Mouse (Mus musculus) lung, embryonic 14.5 days (tissue): Measurements from ENCODE around the gene Nup214. TPM values are rescaled to one million over a fixed set of nuclear protein-coding genes. Genes with fewer than 3 reads are reported as not detected.
A peak's percentile ranks its signal among the peaks of the same experiment; 100 is the strongest.

Experiments used
- ATAC-seq: fragments of 200-750 bp; cut with Nextera tagmentation; 2 replicates; pipeline ENCODE4 v1.8.0; 2017; ENCODE audit warnings: mild to moderate bottlenecking, moderate TSS enrichment, moderate library complexity; ENCODE audit not compliant: insufficient read depth
- DNase-seq: peaks from one replicate; pipeline ENCODE4 v3.0.0-alpha.2; 2015
- H3K27ac ChIP-seq: fragments of 300-500 bp; sonication (generic); 2 replicates; pipeline ENCODE4 v1.5.1; 2014; ENCODE audit warnings: low read depth, mild to moderate bottlenecking, moderate library complexity
- H3K27me3 ChIP-seq: fragments of 300-500 bp; sonication (generic); 2 replicates; pipeline ENCODE4 v1.6.1; 2014; ENCODE audit warnings: low read length, control low read depth; ENCODE audit not compliant: insufficient read depth
- H3K36me3 ChIP-seq: fragments of 300-500 bp; sonication (generic); 2 replicates; pipeline ENCODE4 v1.6.1; 2014; ENCODE audit warnings: control low read depth; ENCODE audit not compliant: insufficient read depth
- H3K4me1 ChIP-seq: fragments of 300-500 bp; sonication (generic); 2 replicates; pipeline ENCODE4 v1.6.1; 2014; ENCODE audit warnings: antibody characterized with exemption, control low read depth; ENCODE audit not compliant: insufficient read depth
- H3K4me2 ChIP-seq: fragments of 300-500 bp; sonication (generic); 2 replicates; pipeline ENCODE4 v1.6.1; 2014; ENCODE audit warnings: mild to moderate bottlenecking
- H3K4me3 ChIP-seq: fragments of 300-500 bp; sonication (generic); 2 replicates; pipeline ENCODE4 v1.5.1; 2014; ENCODE audit warnings: low read depth, low read length
- H3K9ac ChIP-seq: fragments of 300-500 bp; sonication (generic); 2 replicates; pipeline ENCODE4 v1.6.1; 2014
- H3K9me3 ChIP-seq: fragments of 300-500 bp; sonication (generic); 2 replicates; pipeline ENCODE4 v1.6.1; 2016; ENCODE audit warnings: low read depth, low read length, control low read depth
- CTCF ChIP-seq: IDR thresholded peaks from 2 replicates; pipeline ENCODE4 v1.5.1; 2016; ENCODE audit warnings: antibody characterized with exemption, low read depth
- WGBS: fragments of 180-500 bp; shearing (Covaris S2); extraction: QIAGEN DNeasy Blood & Tissue Kit; methylation state at CpG from one replicate; pipeline ENCODE4 v1.1.7; 2014; 5-methylcytosine and 5-hydroxymethylcytosine counted together
- polyA plus RNA-seq: library from polyadenylated mRNA; unstranded; fragments of >200 nt; fragmentation: Nextera tagmentation; extraction: Ambion mirVana; gene quantifications from 2 replicates; pipeline ENCODE4 v1.2.1, GENCODE M21; 2014

Nup214 gene
- polyA plus RNA-seq, 1 experiment from 2014 or later, result 82.4 TPM

DNA sequence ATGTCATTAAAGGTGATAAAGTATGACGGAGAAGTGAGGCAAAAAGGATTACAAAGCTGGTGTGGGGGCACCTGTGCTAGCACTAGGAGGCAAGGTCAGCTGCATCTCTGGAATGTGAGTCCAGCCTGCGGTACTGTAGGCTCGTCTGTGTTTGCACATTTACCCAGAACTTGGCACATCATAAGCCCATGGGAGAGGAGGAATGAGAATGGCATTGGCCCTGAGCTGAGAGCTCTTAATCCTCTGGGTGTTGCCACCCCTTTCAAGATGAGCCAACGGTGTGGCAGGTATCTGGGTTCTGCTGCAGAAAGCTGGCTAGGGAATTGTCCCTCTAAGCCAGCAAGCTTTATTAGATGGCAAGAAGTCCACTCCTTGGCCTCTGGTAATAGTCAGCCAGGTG lies 45.5 kb downstream of the Nup214 start:
- no peak for DNase-seq
- no peak for TF ChIP-seq CTCF
- H3K27me3 ChIP-seq, result no peaks in the 10 kb centered on the region
- no peak overlapping the region for H3K4me3 ChIP-seq
- WGBS, result 69% methylated on average over 4 of the region's 4 CpGs
- H3K9ac ChIP-seq, result no peak overlapping the region
- H3K36me3 ChIP-seq, result peaks cover 96% of the 10 kb centered on the region
- no peak overlapping the region for H3K27ac ChIP-seq
- no peak overlapping the region for H3K4me2 ChIP-seq
- no peak for ATAC-seq
- no peaks in the 10 kb centered on the region for H3K4me1 ChIP-seq
- no peaks in the 10 kb centered on the region for H3K9me3 ChIP-seq

DNA sequence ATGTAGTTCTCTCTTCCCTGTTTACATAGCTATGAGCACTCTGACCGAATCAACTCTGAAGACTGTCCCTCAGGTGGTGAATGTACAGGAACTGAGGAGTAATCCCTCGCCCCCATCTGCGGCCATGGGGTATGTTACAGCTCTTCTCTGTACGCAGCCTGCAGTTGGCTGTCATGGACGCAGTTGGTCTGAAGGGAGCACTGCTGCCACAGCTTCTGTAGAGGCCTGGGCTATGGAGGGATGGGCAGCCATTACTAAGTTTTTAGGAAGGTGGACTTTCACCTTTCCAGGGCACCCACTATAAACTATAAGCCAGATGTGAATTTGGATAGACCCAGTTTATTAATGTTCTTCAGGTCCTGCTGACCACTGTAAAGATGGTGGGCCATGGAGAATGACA lies 46.0 kb downstream of the Nup214 start:
- H3K9me3 ChIP-seq, result no peaks in the 10 kb centered on the region

GRCm38 (mm10) chr2:32024372-32024771 lies 50.1 kb downstream of the Nup214 start:
- WGBS, result 87% methylated on average over 4 of the region's 4 CpGs
- peaks cover 90% of the 10 kb centered on the region for H3K36me3 ChIP-seq
- no peak overlapping the region for H3K4me2 ChIP-seq
- DNase-seq, result no peak
- no peak for ATAC-seq
- no peaks in the 10 kb centered on the region for H3K4me1 ChIP-seq
- no peak overlapping the region for H3K4me3 ChIP-seq
- no peak for TF ChIP-seq CTCF
- H3K27me3 ChIP-seq, result no peaks in the 10 kb centered on the region
- no peak overlapping the region for H3K27ac ChIP-seq
- H3K9me3 ChIP-seq, result no peaks in the 10 kb centered on the region
- H3K9ac ChIP-seq, result no peak overlapping the region

More for the DNA sequence above, 46.0 kb downstream of the Nup214 start:
- Histone ChIP-seq H3K27me3 (no peaks in the 10 kb centered on the region), H3K36me3 (peaks cover 95% of the 10 kb centered on the region), H3K4me3 (no peak overlapping the region), H3K4me2 (no peak overlapping the region), H3K4me1 (no peaks in the 10 kb centered on the region), H3K27ac (no peak overlapping the region), H3K9ac (no peak overlapping the region)
- 88% methylated on average over 5 of the region's 5 CpGs for WGBS
- TF ChIP-seq CTCF, result no peak
- DNase-seq (no peak), ATAC-seq (no peak)

- no peak overlapping the region for H3K9ac ChIP-seq
- H3K27ac ChIP-seq, result no peak overlapping the region
- no peaks in the 10 kb centered on the region for H3K4me1 ChIP-seq
- no peak overlapping the region for H3K4me2 ChIP-seq
- H3K27me3 ChIP-seq, result no peaks in the 10 kb centered on the region
- no peak for TF ChIP-seq CTCF
- ATAC-seq (no peak), DNase-seq (no peak)
- no peak overlapping the region for H3K4me3 ChIP-seq
- peaks cover 88% of the 10 kb centered on the region for H3K36me3 ChIP-seq
- WGBS, result 66% methylated on average over 3 of the region's 3 CpGs
- no peaks in the 10 kb centered on the region for H3K9me3 ChIP-seq
These were observed 55.4 kb downstream of the Nup214 start for GRCm38 (mm10) chr2:32029636-32030035.

DNA sequence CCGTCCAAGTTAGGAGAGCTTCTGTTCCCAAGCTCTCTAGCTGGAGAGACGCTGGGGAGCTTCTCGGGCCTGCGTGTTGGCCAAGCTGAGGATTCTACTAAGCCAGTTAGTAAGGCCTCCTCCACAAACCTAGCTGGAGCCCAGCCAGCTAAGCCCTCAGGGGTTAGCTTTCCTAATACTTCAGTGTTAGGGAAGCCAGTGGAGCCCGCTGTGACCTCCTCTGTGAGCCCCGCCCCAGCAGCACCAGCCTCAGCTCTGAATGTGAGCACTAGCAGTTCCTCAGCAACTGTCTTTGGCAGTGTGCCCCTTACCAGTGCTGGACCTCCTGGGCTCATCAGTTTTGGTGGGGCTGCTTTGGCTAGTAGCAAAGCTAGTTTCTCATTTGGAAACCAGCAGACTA lies 59.2 kb downstream of the Nup214 start:
- ATAC-seq, result no peak
- H3K9me3 ChIP-seq, result no peaks in the 10 kb centered on the region

DNA sequence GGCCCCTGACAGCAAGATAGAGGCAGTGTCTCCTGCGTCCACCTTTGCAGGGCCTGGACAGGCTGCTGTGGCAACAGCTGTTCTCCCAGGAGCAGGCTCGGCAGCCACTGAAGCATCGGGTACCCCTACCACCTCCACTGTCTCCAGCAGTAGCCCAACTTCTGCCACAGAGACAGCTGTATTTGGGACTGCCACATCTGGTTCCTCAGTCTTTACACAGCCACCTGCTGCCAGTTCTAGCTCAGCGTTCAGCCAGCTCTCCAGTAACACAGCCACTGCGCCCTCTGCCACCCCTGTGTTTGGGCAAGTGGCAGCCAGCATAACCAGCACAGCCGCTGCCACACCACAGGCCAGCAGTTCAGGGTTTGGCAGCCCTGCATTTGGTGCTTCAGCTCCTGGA lies 60.0 kb downstream of the Nup214 start:
- Histone ChIP-seq H3K9ac (no peak overlapping the region), H3K9me3 (no peaks in the 10 kb centered on the region), H3K27ac (no peak overlapping the region), H3K4me3 (no peak overlapping the region), H3K36me3 (peaks cover 84% of the 10 kb centered on the region), H3K4me1 (no peaks in the 10 kb centered on the region), H3K4me2 (no peak overlapping the region), H3K27me3 (no peaks in the 10 kb centered on the region)
- DNase-seq (no peak), ATAC-seq (no peak)
- 95% methylated on average over 6 of the region's 6 CpGs for WGBS
- no peak for TF ChIP-seq CTCF

More for the DNA sequence above, 59.2 kb downstream of the Nup214 start:
- no peak for TF ChIP-seq CTCF
- no peaks in the 10 kb centered on the region for H3K27me3 ChIP-seq
- no peaks in the 10 kb centered on the region for H3K4me1 ChIP-seq
- peaks cover 82% of the 10 kb centered on the region for H3K36me3 ChIP-seq
- no peak for DNase-seq
- no peak overlapping the region for H3K4me2 ChIP-seq
- H3K9ac ChIP-seq, result no peak overlapping the region
- no peak overlapping the region for H3K27ac ChIP-seq
- 83% methylated on average over 6 of the region's 6 CpGs for WGBS
- no peak overlapping the region for H3K4me3 ChIP-seq

DNA sequence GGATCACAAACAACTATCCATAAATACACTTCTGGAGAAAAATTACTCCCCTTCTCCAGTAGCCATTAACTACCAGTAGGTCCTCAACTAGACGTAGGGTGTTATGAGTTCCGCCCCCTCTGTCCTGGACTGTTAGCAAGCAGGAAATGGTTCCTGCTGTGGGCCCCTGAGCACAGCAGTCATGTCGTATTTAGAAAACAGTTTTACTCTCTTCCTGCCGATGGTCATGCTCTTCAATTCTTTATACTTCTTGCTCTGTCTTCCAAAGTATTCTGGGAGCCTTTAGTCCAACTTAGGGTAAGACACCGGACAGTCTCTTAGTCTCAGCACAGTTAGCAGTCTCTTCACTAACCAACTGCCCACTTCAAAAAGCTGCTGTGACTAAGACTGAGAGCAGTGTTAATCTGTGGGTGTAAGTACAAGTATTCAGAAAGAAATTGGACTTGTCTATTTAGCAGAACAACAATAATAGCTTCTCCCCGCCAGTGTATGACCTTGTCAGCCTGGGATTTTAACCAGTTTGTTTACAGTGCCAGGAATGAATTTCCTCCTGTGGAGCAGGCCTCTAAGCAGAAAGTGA lies 63.1 kb downstream of the Nup214 start:
- H3K4me2 ChIP-seq, result no peak overlapping the region
- no peak for TF ChIP-seq CTCF
- H3K36me3 ChIP-seq, result peaks cover 89% of the 10 kb centered on the region
- ATAC-seq, result no peak
- H3K4me3 ChIP-seq, result no peak overlapping the region
- no peaks in the 10 kb centered on the region for H3K9me3 ChIP-seq
- H3K27me3 ChIP-seq, result no peaks in the 10 kb centered on the region
- 57% methylated on average over 6 of the region's 6 CpGs for WGBS
- H3K9ac ChIP-seq, result no peak overlapping the region
- peak overlapping the region; percentile 51; the same call in 1 of the 2 replicates for H3K27ac ChIP-seq
- H3K4me1 ChIP-seq, result no peaks in the 10 kb centered on the region
- peak; percentile 33 for DNase-seq
